Mouse (Mus musculus): ENCODE results near the gene Slamf1.
"Not testable (repeated sequence)": the region's sequence is repeated elsewhere in the genome, so short reads cannot be mapped to it uniquely, and the experiment has no call there.

Gene Slamf1

DNA sequence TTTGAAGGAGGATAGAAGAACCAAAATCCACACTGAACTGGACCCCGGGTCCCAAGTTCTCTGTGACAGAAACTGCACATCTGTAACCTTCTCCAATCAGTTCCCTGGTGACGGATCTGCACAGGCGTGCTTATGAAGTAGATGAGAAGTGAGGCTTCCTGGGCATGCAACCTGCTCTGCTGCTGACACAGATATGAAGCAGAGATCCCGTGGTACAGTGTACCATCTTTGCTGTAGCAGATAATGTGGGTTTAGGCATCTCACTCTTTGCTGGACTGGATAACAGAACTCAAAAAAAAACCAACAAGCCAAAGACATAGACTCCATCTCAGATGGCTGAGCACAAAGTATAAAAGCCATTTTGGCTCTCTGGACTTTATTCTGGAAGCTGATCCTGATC lies 32.7 kb downstream of the Slamf1 start:
- DNase-seq (ENCODE audit: low spot score in 2 of 2), result no peak

DNA sequence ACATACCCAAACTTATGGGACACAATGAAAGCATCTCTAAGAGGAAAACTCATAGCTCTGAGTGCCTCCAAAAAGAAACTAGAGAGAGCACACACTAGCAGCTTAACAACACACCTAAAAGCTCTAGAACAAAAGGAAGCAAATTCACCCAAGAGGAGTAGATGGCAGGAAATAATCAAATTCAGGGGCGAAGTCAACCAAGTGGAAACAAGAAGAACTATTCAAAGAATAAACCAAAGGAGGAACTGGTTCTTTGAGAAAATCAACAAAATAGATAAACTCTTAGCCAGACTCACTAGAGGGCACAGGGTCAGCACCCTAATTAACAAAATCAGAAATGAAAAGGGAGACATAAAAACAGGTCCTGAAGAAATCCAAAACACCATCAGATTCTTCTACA lies 44.1 kb downstream of the Slamf1 start:
- not testable (repeated sequence) for DNase-seq (ENCODE audit: low spot score in 2 of 2)

DNA sequence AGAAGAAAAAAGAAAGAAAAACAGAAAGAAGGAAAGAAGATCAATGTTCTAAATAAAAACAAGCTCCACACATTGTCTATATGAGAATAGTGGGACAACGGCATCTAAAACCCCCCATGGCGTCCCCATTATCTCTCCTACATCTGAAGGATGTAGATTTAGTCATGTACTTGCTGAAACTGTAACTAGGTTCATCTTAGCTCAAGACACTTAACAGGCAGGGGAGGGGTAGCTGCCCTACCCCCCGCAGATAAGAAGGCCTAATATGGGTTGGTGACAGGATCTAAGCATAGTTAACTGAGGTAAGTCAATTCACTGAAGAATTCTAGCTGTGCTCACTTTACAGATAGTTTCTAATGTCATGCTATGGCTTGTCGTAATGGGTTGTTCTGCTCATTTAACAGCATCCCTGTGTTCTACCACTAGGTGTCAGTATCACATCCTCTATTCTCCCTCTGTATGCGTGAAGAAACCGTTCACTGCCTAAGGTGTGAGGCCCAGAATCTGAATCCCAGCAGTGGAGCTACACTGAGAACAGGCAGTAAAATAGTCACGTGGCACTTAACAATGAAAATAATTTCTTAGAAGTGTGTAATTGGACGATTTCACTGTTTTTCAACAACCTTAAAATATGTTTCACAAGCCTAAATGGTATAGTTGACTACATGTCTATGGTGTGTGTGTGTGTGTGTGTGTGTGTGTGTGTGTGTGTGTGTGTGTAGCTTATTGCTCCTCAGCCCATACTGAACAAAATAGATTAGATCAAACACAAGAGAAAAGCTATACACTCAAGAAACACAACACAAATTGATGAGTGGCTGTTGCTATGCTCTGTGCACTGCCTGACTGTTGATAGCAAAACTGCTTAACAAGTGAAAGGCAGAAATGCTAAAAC lies 48.9 kb downstream of the Slamf1 start:
- no peak for DNase-seq (ENCODE audit: low spot score in 2 of 2)

DNA sequence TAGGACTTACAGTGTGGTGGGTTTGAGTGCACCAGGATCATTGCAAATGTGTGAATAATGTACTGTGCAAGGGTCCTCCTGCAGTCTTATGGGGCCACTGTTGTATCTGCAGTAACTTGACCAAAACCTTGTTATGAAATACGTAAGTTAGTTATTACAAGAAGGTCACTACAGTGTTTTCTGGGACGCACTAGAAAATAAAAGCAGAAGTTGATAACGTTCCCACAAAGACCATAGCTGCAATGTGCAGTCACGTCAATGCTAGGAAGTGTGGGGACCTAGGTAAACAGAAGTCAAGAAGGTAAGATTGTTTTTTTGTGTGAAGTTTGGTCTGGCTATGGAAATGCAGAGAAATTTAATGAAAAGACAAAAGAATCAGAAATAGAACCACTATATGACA lies 50.1 kb downstream of the Slamf1 start:
- DNase-seq (ENCODE audit: low spot score in 2 of 2), result no peak

DNA sequence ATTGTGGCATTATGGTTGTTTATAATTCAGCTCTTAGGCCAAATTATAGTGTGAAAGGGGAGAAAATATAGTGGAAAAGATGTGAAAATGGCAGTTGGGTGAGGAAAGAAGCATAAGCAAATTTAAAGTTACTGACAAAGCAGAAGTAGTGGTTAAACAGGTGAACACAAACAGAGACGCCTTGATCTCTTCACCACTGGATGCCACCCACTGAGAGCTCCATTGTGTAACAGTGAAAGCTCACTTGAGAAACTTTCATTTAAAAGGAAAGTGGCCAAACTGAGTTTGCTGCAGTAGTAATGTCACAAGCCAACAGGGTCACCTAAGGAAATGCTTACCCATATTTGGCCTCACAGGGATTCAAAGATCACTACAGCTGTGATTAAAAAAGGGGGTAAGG lies 54.4 kb downstream of the Slamf1 start:
- DNase-seq (ENCODE audit: low spot score in 2 of 2), result no peak

DNA sequence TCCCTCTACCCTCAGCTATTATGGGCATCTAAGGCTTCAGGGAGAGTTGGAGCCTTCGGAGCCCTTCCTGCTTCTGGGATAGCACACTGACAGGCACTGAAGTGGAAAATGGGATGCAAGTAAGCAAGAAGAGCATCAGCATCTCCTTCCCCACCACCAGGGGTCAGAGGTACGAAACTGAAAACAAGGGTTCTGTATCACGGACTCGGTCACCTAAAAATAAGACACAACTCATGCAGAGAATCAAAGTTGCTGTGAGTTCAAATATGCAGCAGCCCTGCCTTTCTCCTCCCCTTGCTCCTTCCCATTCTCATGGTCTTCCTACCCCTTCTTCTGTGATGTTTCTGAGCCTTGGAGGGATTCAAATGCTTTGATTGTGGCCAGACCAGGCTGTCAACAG lies 58.5 kb downstream of the Slamf1 start:
- no peak for DNase-seq (ENCODE audit: low spot score in 2 of 2)

DNA sequence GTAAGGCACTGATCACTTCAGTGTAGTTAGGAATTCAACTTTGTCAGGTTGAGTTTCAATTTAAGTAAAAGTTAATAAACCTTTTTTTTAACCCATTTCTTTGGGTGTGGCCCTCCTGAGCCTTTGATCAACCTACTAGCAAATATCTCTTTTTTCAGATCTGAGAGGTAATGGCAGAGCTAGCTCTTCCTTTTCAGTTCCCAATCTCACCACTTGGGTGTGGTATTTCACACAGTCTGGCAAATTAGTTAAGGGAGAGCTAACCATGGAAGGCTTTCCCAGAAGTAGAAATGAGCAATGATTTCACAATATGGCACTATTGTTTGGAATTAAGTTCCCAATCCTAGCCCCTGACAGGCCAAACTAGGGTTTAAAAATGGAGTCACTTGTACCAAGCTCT lies 59.2 kb downstream of the Slamf1 start:
- DNase-seq (ENCODE audit: low spot score in 2 of 2), result no peak

DNA sequence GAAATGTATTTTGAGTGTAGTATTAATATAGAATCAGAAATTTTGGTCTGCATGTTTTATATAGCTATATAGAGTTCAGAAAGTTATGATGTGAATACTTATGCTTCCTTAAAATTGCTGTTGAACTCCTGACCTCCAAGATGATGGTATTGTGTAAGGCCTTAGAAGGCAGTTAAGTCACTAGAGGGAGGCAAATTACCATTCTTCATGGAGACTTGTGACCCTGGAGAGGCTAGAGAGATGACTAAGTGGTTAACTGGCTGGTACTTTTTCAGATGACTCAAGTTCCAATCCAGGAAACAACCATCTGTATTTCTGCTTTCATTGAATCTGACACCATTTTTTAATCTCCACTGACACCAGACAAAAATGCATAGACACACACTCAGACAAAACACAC lies 60.7 kb downstream of the Slamf1 start:
- no peak for DNase-seq (ENCODE audit: low spot score in 2 of 2)

DNA sequence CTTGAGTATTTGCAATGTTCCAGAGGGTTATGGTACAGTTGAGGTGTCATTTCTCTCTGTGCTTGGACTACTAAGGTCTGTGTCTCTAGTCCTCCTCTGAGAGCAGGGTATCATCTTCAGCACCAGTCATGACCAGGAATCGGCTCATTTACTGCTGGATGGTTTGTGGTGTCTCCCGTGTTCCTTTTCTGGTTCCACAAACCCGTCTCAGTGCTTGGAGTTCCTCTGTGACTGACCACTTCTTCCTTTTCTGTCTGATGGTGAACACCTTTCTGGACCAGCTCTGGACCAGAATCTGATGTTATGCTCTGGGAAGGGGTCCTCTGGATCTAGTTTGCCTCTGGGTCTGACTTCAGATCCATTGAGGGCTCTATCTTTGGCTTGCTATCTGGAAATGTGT lies 72.6 kb downstream of the Slamf1 start, which contains the start of gene Cd84:
TSS of gene Cd84 (plus strand) at position 210 of the 400 bp plus-strand sequence.
- DNase-seq (ENCODE audit: low spot score in 2 of 2), result no peak

DNA sequence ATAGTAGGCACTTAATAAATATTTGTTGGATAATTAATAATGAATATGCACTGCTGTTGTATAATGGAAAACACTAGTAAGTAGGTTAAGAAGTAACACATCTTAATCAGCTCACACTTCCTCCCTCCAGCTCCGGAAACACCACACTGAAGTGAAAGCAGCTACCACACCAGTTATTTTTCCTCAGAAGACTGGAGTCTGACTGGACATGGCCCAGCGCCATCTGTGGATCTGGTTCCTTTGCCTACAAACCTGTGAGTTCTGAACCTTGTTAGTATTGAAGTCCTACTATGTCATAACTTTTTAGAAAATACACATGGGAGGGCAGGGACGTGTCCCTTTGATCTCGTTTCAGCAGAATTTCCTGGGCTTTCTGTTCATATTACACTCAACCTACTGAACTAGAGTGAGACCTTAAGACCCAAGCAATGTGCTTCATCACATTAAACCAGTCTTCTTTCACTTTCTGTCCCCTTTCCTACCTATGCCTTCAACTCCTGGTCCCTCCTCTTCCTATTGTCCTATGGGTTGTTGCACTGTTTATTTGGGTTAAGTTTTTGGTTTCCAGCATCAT lies 73.6 kb downstream of the Slamf1 start:
- DNase-seq (ENCODE audit: low spot score in 2 of 2), result no peak

DNA sequence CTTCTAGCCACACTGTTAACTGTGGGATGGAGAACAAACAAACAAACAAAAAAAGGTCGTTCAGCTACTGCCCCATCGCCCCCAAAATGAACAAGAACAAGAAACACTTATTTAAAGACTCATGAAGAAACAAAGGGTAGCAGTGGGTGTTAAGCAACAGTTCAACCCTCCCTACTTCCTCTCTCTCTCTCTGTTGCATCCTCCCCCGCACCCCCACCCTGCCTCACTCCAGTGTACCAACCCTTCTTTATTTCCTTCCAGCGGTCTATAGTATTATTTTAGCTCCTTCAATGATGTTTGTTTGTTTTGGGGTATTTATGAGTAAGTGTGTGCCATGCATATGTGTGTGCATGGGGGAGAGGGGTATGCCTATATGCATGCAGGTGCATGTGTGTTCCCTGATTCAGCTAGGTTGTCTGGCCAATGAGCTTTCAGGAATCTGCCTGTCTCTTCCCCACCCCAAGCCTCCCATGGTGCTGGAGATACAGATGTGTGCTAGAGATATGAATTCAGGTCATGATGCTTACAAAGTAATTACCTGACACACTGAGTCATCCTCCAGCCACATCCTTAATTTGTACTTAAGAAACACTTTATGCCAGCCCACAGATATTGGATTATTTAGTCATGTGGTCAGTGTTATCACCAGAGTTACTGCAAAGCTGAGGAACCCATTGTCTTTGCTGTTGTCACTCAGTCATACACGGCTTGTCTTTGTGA lies 78.3 kb downstream of the Slamf1 start:
- no peak for DNase-seq (ENCODE audit: low spot score in 2 of 2)

DNA sequence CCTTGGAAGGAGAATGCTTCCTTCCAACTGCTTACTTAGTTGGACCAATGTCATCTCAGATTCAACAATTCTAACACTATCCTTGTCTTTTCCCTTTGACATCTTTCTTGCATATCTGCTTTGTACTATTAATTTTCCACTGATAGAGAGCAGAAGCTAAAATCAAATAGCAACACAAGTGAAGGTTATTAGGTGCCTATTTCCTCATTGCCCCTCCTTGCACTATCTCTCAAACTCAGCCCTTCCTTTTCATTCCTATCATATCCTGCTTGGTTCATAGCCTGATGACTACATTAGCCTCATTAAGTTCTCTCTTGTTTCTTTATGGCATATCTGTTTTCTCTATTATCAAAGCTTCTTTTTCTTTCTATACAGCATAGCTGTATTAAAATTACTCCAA lies 81.3 kb downstream of the Slamf1 start:
- DNase-seq (ENCODE audit: low spot score in 2 of 2), result no peak

DNA sequence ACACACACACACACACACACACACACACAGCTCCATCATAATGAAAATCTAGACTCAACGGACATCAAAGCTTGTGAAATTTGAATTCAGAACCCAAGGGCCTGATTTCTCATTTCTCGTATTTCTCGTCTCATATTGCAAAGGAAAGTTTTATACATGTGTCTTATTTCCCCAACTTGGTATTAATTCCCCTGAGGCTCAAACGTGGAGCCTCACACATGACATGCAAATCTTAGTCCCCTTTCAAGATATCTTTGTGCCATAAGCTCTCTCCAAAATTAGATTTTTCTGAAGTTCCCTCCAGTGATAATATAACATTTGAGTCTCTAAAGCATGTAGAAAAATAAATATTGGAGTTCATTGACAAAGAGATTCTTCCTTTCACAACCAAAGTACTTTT lies 81.8 kb downstream of the Slamf1 start:
- no peak for DNase-seq (ENCODE audit: low spot score in 2 of 2)

DNA sequence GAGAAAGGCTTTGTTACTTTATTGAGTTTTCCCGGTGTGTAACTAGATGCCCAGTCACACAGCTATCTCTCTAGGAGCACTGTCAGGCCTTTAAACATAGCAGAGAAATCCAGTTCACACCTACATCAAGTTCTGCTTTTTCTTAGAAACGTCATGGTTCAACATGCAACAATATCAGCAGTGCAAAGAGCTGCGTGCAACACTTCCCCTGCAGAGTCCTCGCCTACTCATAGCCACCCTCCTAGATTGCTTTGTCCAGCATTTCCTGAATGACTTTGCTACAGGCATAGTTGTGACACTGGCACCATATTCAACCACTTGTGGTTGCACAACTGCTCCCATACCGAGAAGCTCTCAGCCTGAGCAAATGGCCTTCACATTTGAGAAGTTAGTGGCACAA lies 82.5 kb downstream of the Slamf1 start:
- DNase-seq (ENCODE audit: low spot score in 2 of 2), result no peak

All from urinary bladder, postnatal 4 days (tissue).